Mouse (Mus musculus): ENCODE data around the gene Cbx2. TPM values are rescaled to one million over a fixed set of nuclear protein-coding genes. Genes with fewer than 3 reads are reported as not detected.

Cbx2 gene
- polyA plus RNA-seq (2012; rRNA removed) = 0.92 and 1.7 TPM in 2 replicates

DNA sequence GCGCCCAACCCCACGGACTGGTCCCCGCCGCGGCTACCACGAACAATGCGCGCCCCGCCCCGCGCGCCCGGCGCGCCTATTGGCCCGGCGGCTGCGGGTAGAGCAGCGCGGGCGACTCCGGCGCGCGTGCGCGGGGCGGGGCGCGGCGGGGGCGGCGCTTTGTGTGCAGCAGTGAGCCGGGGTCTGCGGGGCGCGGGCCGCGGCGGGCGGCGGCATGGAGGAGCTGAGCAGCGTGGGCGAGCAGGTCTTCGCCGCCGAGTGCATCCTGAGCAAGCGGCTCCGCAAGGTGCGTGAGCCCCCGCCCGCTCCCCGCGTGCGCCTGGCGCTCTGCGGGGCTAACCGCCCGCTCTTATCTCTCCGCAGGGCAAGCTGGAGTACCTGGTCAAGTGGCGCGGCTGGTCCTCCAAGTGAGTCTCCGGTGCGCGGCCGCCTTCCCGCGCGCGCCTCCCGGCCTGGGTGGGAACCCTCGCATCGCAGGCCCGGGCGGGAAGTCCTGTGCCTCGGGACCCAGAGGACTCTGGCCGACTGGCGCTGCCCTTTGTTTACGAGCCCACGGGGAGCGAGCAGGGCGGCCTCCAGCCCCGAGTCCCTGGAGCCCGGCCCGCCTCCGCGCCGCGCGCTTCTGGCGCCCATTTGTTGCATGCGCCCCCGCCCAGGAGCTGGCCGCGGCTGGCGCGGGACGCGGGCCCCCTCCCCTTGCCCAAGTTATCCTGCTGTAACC lies at the start of gene Cbx2:
Cbx2 (plus strand) TSS at position 68 of the 721 bp plus-strand sequence.

GRCm38 (mm10) chr11:118987999-118988398 lies 34.8 kb upstream of the Cbx2 start, which contains the start of gene Enpp7:
Gene Enpp7 (plus strand): TSS chr11:118988188.

DNA sequence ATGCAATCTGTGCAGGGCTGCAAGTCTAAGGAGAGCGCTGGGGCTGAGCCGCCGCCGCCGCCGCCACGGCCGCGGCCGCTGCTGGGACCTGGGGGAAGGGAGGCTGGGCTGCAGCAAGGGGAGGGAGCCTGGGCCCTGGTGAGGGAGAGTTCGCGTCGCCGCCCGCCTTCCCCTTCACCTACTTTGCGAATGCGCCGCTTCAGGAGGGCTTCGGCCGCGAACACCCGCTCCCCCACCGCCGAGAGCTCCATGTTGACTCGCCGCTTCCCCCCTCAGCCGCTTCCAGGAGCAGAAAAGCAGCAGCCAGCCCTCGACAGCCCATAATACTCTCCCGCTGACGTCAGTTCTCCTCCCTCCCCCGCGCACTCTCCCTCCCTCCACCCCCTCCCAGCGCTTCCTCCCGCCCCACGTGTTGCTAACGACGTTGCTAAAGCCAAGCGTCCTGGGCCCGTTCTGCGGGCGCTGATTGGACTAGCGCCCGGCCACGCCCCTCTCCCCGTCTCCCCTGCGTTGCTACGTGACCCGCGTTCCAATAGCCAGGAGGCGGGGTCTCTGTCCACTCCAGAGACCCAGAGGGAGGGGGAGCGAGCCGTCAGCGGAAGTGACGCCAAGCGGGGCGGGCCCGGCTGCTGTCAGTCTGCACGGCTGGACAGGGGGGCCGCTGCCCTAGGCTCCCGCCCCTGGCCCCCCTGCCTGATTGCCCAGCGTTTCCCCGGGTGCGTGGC lies 18.0 kb downstream of the Cbx2 start, which contains the start of gene Cbx8:
Cbx8 (minus strand) TSS at position 370 of the 725 bp plus-strand sequence.

Other genes with a start within 250 kb of the Cbx2 start
- gene Rbfox3, start 111.4 kb upstream of the Cbx2 start, polyA plus RNA-seq (2012; rRNA removed) = 0.12 and 0.23 TPM in 2 replicates
- 0.03 and 0.05 TPM in 2 replicates for gene Enpp7, start 34.8 kb upstream of the Cbx2 start, polyA plus RNA-seq (2012; rRNA removed)
- 1.4 and 2.6 TPM in 2 replicates for gene Cbx8, start 18.0 kb downstream of the Cbx2 start, polyA plus RNA-seq (2012; rRNA removed)
- gene Cbx4, start 63.3 kb downstream of the Cbx2 start, polyA plus RNA-seq (2012; rRNA removed) = 6.2 and 7.4 TPM in 2 replicates
- 3.9 and 4.4 TPM in 2 replicates for gene Tbc1d16, start 205.5 kb downstream of the Cbx2 start, polyA plus RNA-seq (2012; rRNA removed)
- 0.10 and 0.18 TPM in 2 replicates for gene Ccdc40, start 205.6 kb downstream of the Cbx2 start, polyA plus RNA-seq (2012; rRNA removed)
- 59.8 and 68.5 TPM in 2 replicates for gene Gaa, start 244.9 kb downstream of the Cbx2 start, polyA plus RNA-seq (2012; rRNA removed)